Comparison of ENCODE assay signal across 12 mouse cellular contexts in the genomic region with DNA sequence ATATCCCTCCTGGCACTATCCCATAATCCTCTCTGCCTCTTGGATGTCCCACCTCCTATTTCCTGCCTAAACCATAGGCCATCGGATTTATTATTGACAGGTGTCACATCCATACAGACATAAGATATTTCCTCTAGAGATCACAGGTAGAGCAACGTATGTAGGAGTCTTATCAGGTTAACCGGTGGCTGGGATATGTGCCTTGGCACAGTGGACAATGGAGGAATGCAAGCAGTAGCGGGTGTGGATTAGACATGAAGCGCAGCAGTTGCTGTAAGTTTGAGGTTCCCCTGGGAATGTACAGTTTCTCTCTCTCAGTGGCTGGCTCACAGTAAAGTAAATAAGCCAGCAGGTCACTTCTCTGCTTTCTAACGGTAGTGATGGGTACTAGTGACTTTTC.
"Had no signal": no experiment of that assay in that cellular context is flagged by ENCODE, and none has a peak within 500 bp of the region (broad histone marks: within the 10 kb centered on the region; RNA-seq: fewer than 3 reads in every experiment).

No protein-coding gene starts in this region.

- ATAC-seq: liver, postnatal 0 days had no signal

- H3K27me3 ChIP-seq: limb, embryonic 12.5 days; limb, embryonic 15.5 days; midbrain, embryonic 12.5 days had no signal

- H3K4me2 ChIP-seq: limb, embryonic 12.5 days; limb, embryonic 15.5 days; liver, embryonic 11.5 days; lung, embryonic 14.5 days; midbrain, embryonic 12.5 days had no signal

- DNase-seq: left cerebral cortex, postnatal 4 days; liver, postnatal 0 days; thymus, adult 18-20 months; thymus, postnatal 36 days had no signal

- H3K27ac ChIP-seq: kidney, postnatal 0 days; limb, embryonic 12.5 days; limb, embryonic 15.5 days; liver, embryonic 14.5 days; macrophage; midbrain, embryonic 12.5 days had no signal

- H3K4me3 ChIP-seq: limb, embryonic 12.5 days; limb, embryonic 15.5 days; midbrain, embryonic 12.5 days had no signal

- H3K9me3 ChIP-seq: limb, embryonic 12.5 days; limb, embryonic 15.5 days; midbrain, embryonic 12.5 days had no signal

- H3K36me3 ChIP-seq: limb, embryonic 12.5 days; limb, embryonic 15.5 days; midbrain, embryonic 12.5 days had no signal

- H3K4me1 ChIP-seq: limb, embryonic 15.5 days had no signal

- H3K9ac ChIP-seq: limb, embryonic 12.5 days; limb, embryonic 15.5 days; liver, embryonic 14.5 days; liver, postnatal 0 days; lung, embryonic 14.5 days; midbrain, embryonic 12.5 days had no signal
